Mouse (Mus musculus): ENCODE results near the gene Dhrs1. TPM values are rescaled to one million over a fixed set of nuclear protein-coding genes. Genes with fewer than 3 reads are reported as not detected.

Gene Dhrs1
- polyA plus RNA-seq, 1 experiment from 2014 or later = 96.4 TPM

DNA sequence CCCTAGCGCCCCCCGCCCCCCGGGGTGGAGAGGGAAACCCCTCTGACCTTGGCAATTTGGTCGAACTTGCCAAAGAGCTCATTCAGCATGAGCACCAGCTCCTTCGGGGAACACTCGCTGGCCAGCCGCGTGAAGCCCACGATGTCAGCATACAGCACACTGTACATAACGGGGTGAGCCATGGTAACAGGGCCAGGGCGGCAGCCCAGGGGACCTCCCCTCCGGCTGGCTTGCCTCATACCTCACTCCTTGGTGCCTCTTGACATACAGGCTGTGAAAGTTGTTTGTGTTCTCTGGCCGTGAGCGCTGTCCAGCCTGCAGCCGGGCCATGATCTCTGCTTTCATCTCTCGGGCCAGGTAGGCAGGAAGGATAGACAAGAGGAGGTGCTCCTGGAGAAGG, 34.2 kb upstream of the Dhrs1 start:
- no peak overlapping the region for H3K27ac ChIP-seq
- no peak overlapping the region for H3K4me3 ChIP-seq (replicated peaks)
- no peaks in the 10 kb centered on the region for H3K36me3 ChIP-seq
- 52% methylated on average over 16 of the region's 16 CpGs for WGBS
- 0 out of 2 replicates have a peak, but pooled peaks cover under 1% of the 10 kb centered on the region for H3K27me3 ChIP-seq (replicated peaks)
- H3K4me1 ChIP-seq = peaks cover 14% of the 10 kb centered on the region
- no peak overlapping the region for H3K9ac ChIP-seq
- H3K4me2 ChIP-seq = no peak overlapping the region
- H3K9me3 ChIP-seq = no peaks in the 10 kb centered on the region
- ATAC-seq (ENCODE audit: insufficient read depth, low FRiP score, low read depth) = no peak

DNA sequence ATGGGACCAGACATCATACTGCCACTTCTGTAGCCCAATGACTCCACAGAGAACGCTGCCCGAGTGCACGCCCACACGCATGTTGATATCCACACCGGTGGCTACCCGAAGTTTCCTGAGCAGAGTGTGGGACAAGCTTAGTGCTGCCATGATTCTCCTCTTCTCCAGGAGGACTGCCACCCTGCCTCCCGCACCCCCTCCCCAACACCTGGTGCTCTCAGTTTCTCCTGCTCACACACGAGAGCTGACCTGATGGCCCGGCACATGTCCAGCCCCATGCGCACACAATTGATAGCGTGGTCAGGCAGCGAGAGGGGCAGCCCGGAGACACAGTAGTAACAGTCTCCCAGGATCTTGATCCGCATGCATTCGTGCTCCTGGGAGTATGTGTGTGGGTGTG, 33.2 kb upstream of the Dhrs1 start:
- Histone ChIP-seq H3K27ac (no peak overlapping the region), H3K36me3 (no peaks in the 10 kb centered on the region), H3K27me3 (replicated peaks) (no peaks in the 10 kb centered on the region), H3K4me1 (peaks cover 12% of the 10 kb centered on the region), H3K4me3 (replicated peaks) (no peak overlapping the region), H3K9me3 (no peaks in the 10 kb centered on the region), H3K4me2 (no peak overlapping the region), H3K9ac (no peak overlapping the region)
- 86% methylated on average over 15 of the region's 15 CpGs for WGBS
- no peak for ATAC-seq (ENCODE audit: insufficient read depth, low FRiP score, low read depth)

GRCm38 (mm10) chr14:55777806-55778205, 32.3 kb upstream of the Dhrs1 start:
- Histone ChIP-seq H3K4me3 (replicated peaks) (no peak overlapping the region), H3K9ac (no peak overlapping the region), H3K4me2 (no peak overlapping the region), H3K9me3 (no peaks in the 10 kb centered on the region), H3K27ac (no peak overlapping the region), H3K36me3 (no peaks in the 10 kb centered on the region), H3K4me1 (peaks cover 6% of the 10 kb centered on the region), H3K27me3 (replicated peaks) (no peaks in the 10 kb centered on the region)
- 75% methylated on average over 11 of the region's 11 CpGs for WGBS
- ATAC-seq (ENCODE audit: insufficient read depth, low FRiP score, low read depth) = no peak

- H3K9ac ChIP-seq = no peak overlapping the region
- peaks cover 6% of the 10 kb centered on the region for H3K4me1 ChIP-seq
- no peak overlapping the region for H3K4me2 ChIP-seq
- H3K36me3 ChIP-seq = no peaks in the 10 kb centered on the region
- no peaks in the 10 kb centered on the region for H3K9me3 ChIP-seq
- 16% methylated on average over 3 of the region's 3 CpGs for WGBS
- H3K4me3 ChIP-seq (replicated peaks) = no peak overlapping the region
- H3K27me3 ChIP-seq (replicated peaks) = no peaks in the 10 kb centered on the region
- no peak for ATAC-seq (ENCODE audit: insufficient read depth, low FRiP score, low read depth)
- H3K27ac ChIP-seq = no peak overlapping the region
These were observed 31.7 kb upstream of the Dhrs1 start for GRCm38 (mm10) chr14:55777176-55777575.

DNA sequence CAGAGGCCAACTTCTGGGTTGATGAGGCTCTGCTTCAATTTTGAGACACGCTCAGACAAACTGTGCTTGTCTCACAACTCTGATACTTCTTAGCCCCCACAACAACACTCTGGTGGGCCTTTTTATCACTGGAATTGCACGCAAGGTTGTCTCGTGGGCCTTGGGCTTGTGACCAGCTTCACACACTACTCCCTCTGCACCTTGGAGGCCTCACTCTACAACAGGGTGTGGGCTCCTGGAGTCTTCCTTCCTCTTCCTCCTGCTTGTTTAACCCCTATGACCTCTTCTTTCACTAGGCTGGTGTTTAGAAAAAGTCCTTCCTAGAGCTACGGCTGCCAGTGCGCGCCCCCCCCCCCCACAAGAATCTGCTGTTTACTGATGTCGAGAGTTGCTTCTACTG, 31.2 kb upstream of the Dhrs1 start:
- Histone ChIP-seq H3K27ac (no peak overlapping the region), H3K27me3 (replicated peaks) (no peaks in the 10 kb centered on the region), H3K4me1 (peaks cover 6% of the 10 kb centered on the region), H3K4me3 (replicated peaks) (no peak overlapping the region), H3K36me3 (no peaks in the 10 kb centered on the region), H3K9ac (no peak overlapping the region), H3K9me3 (no peaks in the 10 kb centered on the region), H3K4me2 (no peak overlapping the region)
- WGBS = 44% methylated on average over 7 of the region's 7 CpGs
- ATAC-seq (ENCODE audit: insufficient read depth, low FRiP score, low read depth) = no peak

GRCm38 (mm10) chr14:55769087-55769703, 23.7 kb upstream of the Dhrs1 start:
- H3K27ac ChIP-seq = no peak overlapping the region
- no peaks in the 10 kb centered on the region for H3K9me3 ChIP-seq
- H3K27me3 ChIP-seq (replicated peaks) = peaks cover 10% of the 10 kb centered on the region
- 70% methylated on average over 16 of the region's 16 CpGs for WGBS
- ATAC-seq (ENCODE audit: insufficient read depth, low FRiP score, low read depth) = no peak
- 0 out of 2 replicates have a peak, but pooled peaks cover 3% of the 10 kb centered on the region for H3K4me1 ChIP-seq
- H3K4me2 ChIP-seq = no peak overlapping the region
- H3K9ac ChIP-seq = no peak overlapping the region
- no peaks in the 10 kb centered on the region for H3K36me3 ChIP-seq
- H3K4me3 ChIP-seq (replicated peaks) = no peak overlapping the region

DNA sequence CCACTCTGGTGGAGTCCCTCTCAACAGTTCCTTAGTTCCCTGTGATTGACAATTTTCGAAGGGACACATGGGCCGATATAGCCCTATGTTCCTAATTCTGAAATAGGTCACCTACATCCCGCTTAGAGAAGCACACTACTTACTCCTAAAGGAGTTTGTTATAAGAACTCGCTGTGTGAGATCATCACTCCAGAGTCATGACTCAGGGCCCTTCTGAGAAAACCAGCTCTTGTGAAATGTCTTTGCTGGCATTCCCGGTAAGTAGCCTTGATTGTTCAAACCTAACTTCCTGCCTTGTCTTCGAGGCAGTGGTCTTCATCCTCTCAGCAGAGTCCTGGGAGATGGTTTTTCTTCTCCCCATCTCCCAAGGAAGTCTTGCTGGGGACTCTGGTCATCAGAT, 23.1 kb upstream of the Dhrs1 start:
- no peaks in the 10 kb centered on the region for H3K9me3 ChIP-seq
- peak overlapping the region; percentile 89; the same call in 1 of the 2 replicates for H3K4me2 ChIP-seq
- no peak for ATAC-seq (ENCODE audit: insufficient read depth, low FRiP score, low read depth)
- H3K36me3 ChIP-seq = no peaks in the 10 kb centered on the region
- H3K27me3 ChIP-seq (replicated peaks) = peaks cover 12% of the 10 kb centered on the region
- WGBS = 83% methylated on average over 6 of the region's 6 CpGs
- H3K4me1 ChIP-seq = 0 out of 2 replicates have a peak, but pooled peaks cover 3% of the 10 kb centered on the region
- no peak overlapping the region for H3K4me3 ChIP-seq (replicated peaks)
- no peak overlapping the region for H3K27ac ChIP-seq
- H3K9ac ChIP-seq = no peak overlapping the region

- Histone ChIP-seq H3K27ac (no peak overlapping the region), H3K36me3 (no peaks in the 10 kb centered on the region), H3K4me2 (peak overlapping the region; percentile 89), H3K9me3 (no peaks in the 10 kb centered on the region), H3K4me3 (replicated peaks) (peak overlapping the region; percentile 43), H3K27me3 (replicated peaks) (peaks cover 12% of the 10 kb centered on the region), H3K4me1 (peaks cover 8% of the 10 kb centered on the region; the same call in 1 of the 2 replicates), H3K9ac (no peak overlapping the region)
- ATAC-seq (ENCODE audit: insufficient read depth, low FRiP score, low read depth) = peak; percentile 45
- WGBS = 12% methylated on average over 52 of the region's 52 CpGs
These were observed 22.3 kb upstream of the Dhrs1 start for GRCm38 (mm10) chr14:55767519-55768414.

GRCm38 (mm10) chr14:55765696-55766095, 20.2 kb upstream of the Dhrs1 start, which contains the start of gene Ltb4r1:
Gene Ltb4r1, plus strand, starts transcription at chr14:55765962.
- Histone ChIP-seq H3K36me3 (no peaks in the 10 kb centered on the region), H3K4me1 (peaks cover 18% of the 10 kb centered on the region), H3K9ac (no peak within 1 kb of the TSS), H3K4me2 (no peak within 1 kb of the TSS), H3K27me3 (replicated peaks) (peaks cover 25% of the 10 kb centered on the region), H3K4me3 (replicated peaks) (no peak within 1 kb of the TSS), H3K9me3 (no peaks in the 10 kb centered on the region), H3K27ac (no peak within 1 kb of the TSS)
- ATAC-seq (ENCODE audit: insufficient read depth, low FRiP score, low read depth) = no peak
- WGBS = 56% methylated on average over 4 of the region's 4 CpGs

DNA sequence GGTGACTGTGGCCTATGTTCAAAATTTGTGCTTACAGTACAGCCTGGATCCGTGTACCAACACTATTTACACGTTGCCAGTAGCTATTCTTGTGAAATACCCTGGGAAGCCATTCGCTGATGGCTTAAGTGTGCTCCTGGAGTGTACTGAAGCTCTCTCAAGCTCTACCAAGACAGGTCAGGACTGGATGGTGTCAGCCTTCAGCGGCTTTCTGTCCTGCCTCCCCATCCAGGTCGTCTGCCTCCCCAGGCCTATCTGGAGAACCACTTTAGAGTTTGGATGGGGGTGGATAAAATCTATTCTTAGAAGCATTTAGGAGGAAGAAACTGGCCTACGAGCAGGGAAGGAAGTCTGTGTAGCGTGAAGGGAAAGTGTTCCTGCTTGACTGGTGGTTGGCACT, 17.7 kb upstream of the Dhrs1 start:
- no peak overlapping the region for H3K4me3 ChIP-seq (replicated peaks)
- H3K4me2 ChIP-seq = peak overlapping the region; percentile 98
- no peak overlapping the region for H3K9ac ChIP-seq
- ATAC-seq (ENCODE audit: insufficient read depth, low FRiP score, low read depth) = no peak
- H3K27me3 ChIP-seq (replicated peaks) = peaks cover 25% of the 10 kb centered on the region
- peak overlapping the region; percentile 27 for H3K27ac ChIP-seq
- no peaks in the 10 kb centered on the region for H3K9me3 ChIP-seq
- 51% methylated on average over 7 of the region's 7 CpGs for WGBS
- H3K36me3 ChIP-seq = no peaks in the 10 kb centered on the region
- peaks cover 17% of the 10 kb centered on the region for H3K4me1 ChIP-seq

GRCm38 (mm10) chr14:55762001-55762821, 16.7 kb upstream of the Dhrs1 start:
- ATAC-seq (ENCODE audit: insufficient read depth, low FRiP score, low read depth) = peak; percentile 49
- H3K4me2 ChIP-seq = peak overlapping the region; percentile 98
- peak overlapping the region; percentile 27 for H3K27ac ChIP-seq
- H3K36me3 ChIP-seq = no peaks in the 10 kb centered on the region
- peak overlapping the region; percentile 65 for H3K9ac ChIP-seq
- peaks cover 22% of the 10 kb centered on the region for H3K27me3 ChIP-seq (replicated peaks)
- peaks cover 15% of the 10 kb centered on the region for H3K4me1 ChIP-seq
- H3K9me3 ChIP-seq = no peaks in the 10 kb centered on the region
- under 1% methylated on average over 76 of the region's 77 CpGs for WGBS
- peak overlapping the region; percentile 57 for H3K4me3 ChIP-seq (replicated peaks)

Measured in stomach, embryonic 15.5 days (tissue).